Mouse (Mus musculus) CD8-positive naive resting alpha-beta T cell, adult 57 days (primary cell): ENCODE results near the gene Igsf6. TPM values are rescaled to one million over a fixed set of nuclear protein-coding genes. Genes with fewer than 3 reads are reported as not detected.

Source experiments
- total RNA-seq: library from RNA; stranded (reverse); gene quantifications from one replicate; pipeline ENCODE4 v1.2.4, GENCODE M21; 2023

Gene Igsf6
- total RNA-seq = 1.7 TPM

GRCm38 (mm10) chr7:121074281-121074680 lies at the start of gene Igsf6:
TSS of gene Igsf6 (minus strand) at chr7:121074572.

GRCm38 (mm10) chr7:121081350-121081749 lies 7.0 kb upstream of the Igsf6 start, which contains the start of gene Otoa:
TSS of gene Otoa (plus strand) at chr7:121081650.

GRCm38 (mm10) chr7:121033856-121034652 lies 40.3 kb downstream of the Igsf6 start, which contains the start of gene Mettl9:
TSS of gene Mettl9 (plus strand) at chr7:121034445.

Other genes starting within 250 kb of the Igsf6 start
- 12.8 TPM for gene Eef2k, start 231.7 kb downstream of the Igsf6 start, total RNA-seq
- gene Polr3e, start 156.8 kb downstream of the Igsf6 start, total RNA-seq = 32.3 TPM
- 26.3 TPM for gene Cdr2, start 92.3 kb downstream of the Igsf6 start, total RNA-seq
- gene Mfsd13b, start 92.1 kb downstream of the Igsf6 start, total RNA-seq = 2.1 TPM
- 122 TPM for gene Mettl9, start 40.1 kb downstream of the Igsf6 start, total RNA-seq
- gene Otoa, start 7.1 kb upstream of the Igsf6 start, total RNA-seq = 3.1 TPM